Mouse (Mus musculus) intestine, postnatal 0 days (tissue): ENCODE measurements around the gene Galnt10. TPM values are rescaled to one million over a fixed set of nuclear protein-coding genes. Genes with fewer than 3 reads are reported as not detected.

ENCODE experiments used
- ATAC-seq: fragments of 200-750 bp; cut with Nextera tagmentation; 2 replicates; pipeline ENCODE4 v1.8.0; 2017; ENCODE audit warnings: mild to moderate bottlenecking, moderate TSS enrichment, moderate library complexity
- H3K27ac ChIP-seq: fragments of 300-500 bp; sonication (generic); 2 replicates; pipeline ENCODE4 v1.5.1; 2014; ENCODE audit warnings: mild to moderate bottlenecking, low read depth, low read length, moderate library complexity
- H3K27me3 ChIP-seq: fragments of 300-500 bp; sonication (generic); replicated peaks from 2 replicates; pipeline ENCODE4 v1.6.1; 2014; ENCODE audit warnings: low read length, mixed read lengths; ENCODE audit not compliant: control insufficient read depth, insufficient read depth
- H3K36me3 ChIP-seq: fragments of 300-500 bp; sonication (generic); 2 replicates; pipeline ENCODE4 v1.6.1; 2014; ENCODE audit warnings: mild to moderate bottlenecking, moderate library complexity; ENCODE audit not compliant: control insufficient read depth, insufficient read depth
- H3K4me1 ChIP-seq: fragments of 300-500 bp; sonication (generic); replicated peaks from 2 replicates; pipeline ENCODE4 v1.6.1; 2014; ENCODE audit warnings: antibody characterized with exemption, low read length, mixed read lengths; ENCODE audit not compliant: control insufficient read depth, insufficient read depth
- H3K4me2 ChIP-seq: fragments of 300-500 bp; sonication (generic); replicated peaks from 2 replicates; pipeline ENCODE4 v1.6.1; 2014; ENCODE audit warnings: low read depth, mild to moderate bottlenecking, moderate library complexity
- H3K4me3 ChIP-seq: fragments of 300-500 bp; sonication (generic); 2 replicates; pipeline ENCODE4 v1.5.1; 2014; ENCODE audit warnings: low read depth, low read length
- H3K9ac ChIP-seq: fragments of 300-500 bp; sonication (generic); 2 replicates; pipeline ENCODE4 v1.6.1; 2014; ENCODE audit warnings: mild to moderate bottlenecking, low read depth, low read length
- H3K9me3 ChIP-seq: fragments of 300-500 bp; sonication (generic); 2 replicates; pipeline ENCODE4 v1.6.1; 2016; ENCODE audit warnings: mixed run types; ENCODE audit not compliant: control insufficient read depth
- CTCF ChIP-seq: sonication (generic); IDR thresholded peaks from 2 replicates; pipeline ENCODE4 v1.5.1; 2016; ENCODE audit warnings: low read depth, mild to moderate bottlenecking, control low read depth, antibody characterized with exemption, moderate library complexity
- WGBS: fragments of 180-500 bp; shearing (Covaris S2); extraction: QIAGEN DNeasy Blood & Tissue Kit; methylation state at CpG from one replicate; pipeline ENCODE4 v1.1.7; 2014; 5-methylcytosine and 5-hydroxymethylcytosine counted together
- polyA plus RNA-seq: library from polyadenylated mRNA; unstranded; fragments of >200 nt; fragmentation: Nextera tagmentation; extraction: Ambion mirVana; gene quantifications from 2 replicates; pipeline ENCODE4 v1.2.1, GENCODE M21; 2015

The Galnt10 gene
- polyA plus RNA-seq, 1 experiment from 2014 or later = 22.5 TPM

DNA sequence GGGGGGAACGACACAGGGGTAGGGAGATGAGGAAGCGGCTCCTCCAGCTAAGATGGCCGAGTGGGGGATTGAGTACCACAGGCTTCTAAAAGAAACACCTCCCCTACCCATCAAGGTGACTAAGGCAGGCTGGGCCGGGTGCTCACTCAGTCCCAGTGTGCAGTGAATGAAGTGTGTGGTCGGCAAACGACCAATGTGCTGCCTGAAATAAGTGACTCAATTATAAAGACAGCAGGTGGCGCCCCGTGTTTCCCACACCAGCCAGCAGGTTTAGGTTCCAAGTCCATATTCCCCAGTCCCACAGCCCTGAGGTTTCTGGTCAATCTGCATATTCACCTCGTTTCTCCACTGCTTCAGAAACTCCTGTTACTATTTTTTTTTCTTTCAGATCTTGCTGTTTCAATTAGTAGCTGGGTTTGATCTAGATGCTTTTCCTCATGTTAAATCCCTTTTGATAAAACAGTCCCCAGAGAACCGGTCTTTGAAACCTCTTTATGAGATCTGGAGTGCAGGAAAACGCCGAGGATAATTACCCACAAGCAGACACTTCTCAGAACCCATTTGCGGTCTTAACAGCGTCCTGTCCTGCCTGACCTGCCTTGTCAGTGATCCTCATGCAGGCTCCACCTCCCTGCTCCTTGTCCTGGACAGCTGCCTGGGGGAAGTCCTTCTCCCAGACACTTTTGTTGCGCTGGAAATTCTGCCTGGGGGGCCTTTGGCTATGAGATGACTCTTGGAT is 27.5 kb upstream of the Galnt10 start:
- no peak overlapping the region; the same call in 1 of the 2 replicates for H3K27ac ChIP-seq
- H3K9ac ChIP-seq = no peak overlapping the region
- H3K9me3 ChIP-seq = no peaks in the 10 kb centered on the region
- 0 out of 2 replicates have a peak, but pooled peaks cover 3% of the 10 kb centered on the region for H3K4me1 ChIP-seq
- no peaks in the 10 kb centered on the region for H3K27me3 ChIP-seq
- TF ChIP-seq CTCF = peak; percentile 82
- H3K36me3 ChIP-seq = no peaks in the 10 kb centered on the region
- H3K4me3 ChIP-seq = no peak overlapping the region
- peak overlapping the region; percentile 37 for H3K4me2 ChIP-seq
- WGBS = 24% methylated on average over 15 of the region's 15 CpGs
- 0 out of 2 replicates have a peak, but pooled peaks have one; percentile 43 for ATAC-seq

GRCm38 (mm10) chr11:57621472-57621871 is 23.8 kb upstream of the Galnt10 start:
- 85% methylated on average over 3 of the region's 3 CpGs for WGBS
- ATAC-seq = no peak
- H3K9me3 ChIP-seq = no peaks in the 10 kb centered on the region
- H3K36me3 ChIP-seq = no peaks in the 10 kb centered on the region
- no peak overlapping the region for H3K27ac ChIP-seq
- TF ChIP-seq CTCF = no peak
- 0 out of 2 replicates have a peak, but pooled peaks cover 3% of the 10 kb centered on the region for H3K4me1 ChIP-seq
- no peak overlapping the region for H3K4me3 ChIP-seq
- H3K4me2 ChIP-seq = no peak overlapping the region
- no peak overlapping the region for H3K9ac ChIP-seq
- no peaks in the 10 kb centered on the region for H3K27me3 ChIP-seq

GRCm38 (mm10) chr11:57621876-57622275 is 23.4 kb upstream of the Galnt10 start:
- 0 out of 2 replicates have a peak, but pooled peaks cover 3% of the 10 kb centered on the region for H3K4me1 ChIP-seq
- H3K4me3 ChIP-seq = no peak overlapping the region
- no peaks in the 10 kb centered on the region for H3K36me3 ChIP-seq
- no peak overlapping the region for H3K4me2 ChIP-seq
- no peak for ATAC-seq
- TF ChIP-seq CTCF = no peak
- no peaks in the 10 kb centered on the region for H3K27me3 ChIP-seq
- no peaks in the 10 kb centered on the region for H3K9me3 ChIP-seq
- H3K9ac ChIP-seq = no peak overlapping the region
- no peak overlapping the region for H3K27ac ChIP-seq

DNA sequence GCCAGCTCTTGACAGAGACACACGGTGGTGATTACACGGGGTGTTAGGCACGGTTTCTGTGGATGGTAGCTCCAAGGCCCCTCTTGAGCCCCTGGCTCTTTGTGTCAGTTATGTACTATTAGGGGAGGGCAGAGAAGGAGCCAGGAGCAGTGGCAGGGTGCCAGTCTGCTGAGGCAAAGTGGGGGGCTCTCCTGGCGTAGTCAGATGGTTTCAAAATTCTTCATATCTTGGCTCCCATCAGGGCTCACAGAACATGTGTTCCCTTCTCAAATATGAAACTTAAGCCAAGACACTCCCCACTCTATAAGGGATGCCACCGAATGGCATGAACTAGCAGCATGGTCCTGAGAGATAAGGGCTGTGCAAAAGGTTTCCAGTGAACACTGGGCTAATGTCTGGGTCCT is 20.8 kb upstream of the Galnt10 start:
- peak; percentile 13; the same call in 1 of the 2 replicates for ATAC-seq
- H3K4me3 ChIP-seq = no peak overlapping the region

GRCm38 (mm10) chr11:57625465-57625864 is 19.8 kb upstream of the Galnt10 start:
- H3K36me3 ChIP-seq = no peaks in the 10 kb centered on the region
- no peaks in the 10 kb centered on the region for H3K9me3 ChIP-seq
- H3K4me1 ChIP-seq = no peaks in the 10 kb centered on the region
- TF ChIP-seq CTCF = no peak
- no peak overlapping the region for H3K27ac ChIP-seq
- H3K4me3 ChIP-seq = no peak overlapping the region
- no peaks in the 10 kb centered on the region for H3K27me3 ChIP-seq
- H3K4me2 ChIP-seq = no peak overlapping the region
- no peak overlapping the region for H3K9ac ChIP-seq
- ATAC-seq = no peak

More for the DNA sequence above, 20.8 kb upstream of the Galnt10 start:
- Histone ChIP-seq H3K27ac (no peak overlapping the region), H3K27me3 (no peaks in the 10 kb centered on the region), H3K36me3 (no peaks in the 10 kb centered on the region), H3K4me1 (no peaks in the 10 kb centered on the region), H3K9me3 (no peaks in the 10 kb centered on the region), H3K4me2 (no peak overlapping the region), H3K9ac (no peak overlapping the region)
- 69% methylated on average over 5 of the region's 5 CpGs for WGBS
- no peak for TF ChIP-seq CTCF

- Histone ChIP-seq H3K9ac (no peak overlapping the region), H3K27ac (no peak overlapping the region), H3K36me3 (no peaks in the 10 kb centered on the region), H3K4me2 (no peak overlapping the region), H3K4me1 (no peaks in the 10 kb centered on the region), H3K9me3 (no peaks in the 10 kb centered on the region), H3K4me3 (no peak overlapping the region), H3K27me3 (no peaks in the 10 kb centered on the region)
- 55% methylated on average over 9 of the region's 9 CpGs for WGBS
- ATAC-seq = no peak
- TF ChIP-seq CTCF = peak; percentile 74
Measured at GRCm38 (mm10) chr11:57627086-57627735, 18.0 kb upstream of the Galnt10 start.
